In genomic region chr10:39629746-39630552, GRCm38 (mm10) we compare ENCODE assay signal across 9 mouse cellular contexts. TPM values are rescaled to one million over a fixed set of nuclear protein-coding genes. Genes with fewer than 3 reads are reported as not detected.
DNase-seq lines count a peak whose midpoint lies in the region; ATAC-seq and TF ChIP-seq lines count a peak whose summit lies in the region.
"Had no signal": no experiment of that assay in that cellular context is flagged by ENCODE, and none has a peak within 500 bp of the region (broad histone marks: within the 10 kb centered on the region; RNA-seq: fewer than 3 reads in every experiment).

No protein-coding gene starts in this region.

- peaks cover 52% of the 10 kb centered on the region for H3K4me1 ChIP-seq in embryonic facial prominence, embryonic 13.5 days
- peaks cover 37% of the 10 kb centered on the region for H3K4me1 ChIP-seq in midbrain, embryonic 16.5 days (ENCODE audit: control insufficient read depth, insufficient read depth, low read length)
- H3K4me1 ChIP-seq in thymus, adult 2 months (replicated peaks; ENCODE audit: control insufficient read depth, insufficient read depth, low read length): peaks cover 14% of the 10 kb centered on the region

- intact Hi-C loops in heart, postnatal 14 days (cut with DNase I): no loop called here

- DNase-seq in adrenal gland, adult (ENCODE audit: inconsistent age in 2 of 2, low spot score in 1 of 2): peak; percentile 30 to 64
- no peak for DNase-seq in adrenal gland, postnatal 4 days (ENCODE audit: low spot score in 2 of 2)
- DNase-seq in heart, postnatal 14 days: peak; percentile 57 to 62
- peak; percentile 78 for DNase-seq in left cerebral cortex, adult 11 months (ENCODE audit: low spot score)
- DNase-seq in thymus, adult 2 months: no peak

- H3K36me3 ChIP-seq in embryonic facial prominence, embryonic 13.5 days: peaks cover 13% of the 10 kb centered on the region
- H3K36me3 ChIP-seq in midbrain, embryonic 16.5 days (ENCODE audit: control insufficient read depth, insufficient read depth, low read length): 0 out of 2 replicates have a peak, but pooled peaks cover 4% of the 10 kb centered on the region
- peaks cover 8% of the 10 kb centered on the region for H3K36me3 ChIP-seq in thymus, adult 2 months (ENCODE audit: control insufficient read depth, insufficient read depth, low read length)

- H3K27me3 ChIP-seq in embryonic facial prominence, embryonic 13.5 days: no peaks in the 10 kb centered on the region
- no peaks in the 10 kb centered on the region for H3K27me3 ChIP-seq in midbrain, embryonic 16.5 days (ENCODE audit: control insufficient read depth, insufficient read depth, low read depth, low read length)
- H3K27me3 ChIP-seq in thymus, adult 2 months (ENCODE audit: control insufficient read depth, insufficient read depth, low read length): no peaks in the 10 kb centered on the region

- WGBS in embryonic facial prominence, embryonic 13.5 days: 40% methylated on average over 18 of the region's 18 CpGs
- WGBS in midbrain, embryonic 16.5 days: 47% methylated on average over 18 of the region's 18 CpGs
- WGBS in thymus, adult 2 months: 92% methylated on average over 18 of the region's 18 CpGs

- H3K9ac ChIP-seq in embryonic facial prominence, embryonic 13.5 days: no peak overlapping the region
- H3K9ac ChIP-seq in midbrain, embryonic 16.5 days (ENCODE audit: low read depth, low read length): no peak overlapping the region

- peak overlapping the region; percentile 65 for H3K27ac ChIP-seq in embryonic facial prominence, embryonic 13.5 days
- H3K27ac ChIP-seq in midbrain, embryonic 16.5 days (ENCODE audit: low read length): peak overlapping the region; percentile 75
- H3K27ac ChIP-seq in thymus, adult 2 months (ENCODE audit: control insufficient read depth, insufficient read depth, low read length): no peak overlapping the region
- H3K27ac ChIP-seq: macrophage had no signal

- ATAC-seq in embryonic facial prominence, embryonic 13.5 days (ENCODE audit: insufficient number of reproducible peaks, insufficient read depth, low FRiP score, low TSS enrichment, low read depth): no peak
- ATAC-seq in midbrain, embryonic 16.5 days: peak; percentile 34; the same call in 1 of the 2 replicates
- no peak for ATAC-seq in erythroid progenitor cell, adult 5-6 weeks (replicated peaks; ENCODE audit: low FRiP score, poor library complexity, severe bottlenecking)

- H3K9me3 ChIP-seq in embryonic facial prominence, embryonic 13.5 days: no peaks in the 10 kb centered on the region
- no peaks in the 10 kb centered on the region for H3K9me3 ChIP-seq in midbrain, embryonic 16.5 days (replicated peaks; ENCODE audit: control insufficient read depth, low read length, poor library complexity, severe bottlenecking)

- no peak overlapping the region for H3K4me3 ChIP-seq in embryonic facial prominence, embryonic 13.5 days
- H3K4me3 ChIP-seq in midbrain, embryonic 16.5 days (ENCODE audit: low read depth, low read length): no peak overlapping the region
- no peak overlapping the region for H3K4me3 ChIP-seq in thymus, adult 2 months (ENCODE audit: control insufficient read depth, insufficient read depth, low read length)

- TF ChIP-seq CTCF in thymus, adult 2 months (IDR thresholded peaks at IDR 0.05; ENCODE audit: borderline replicate concordance, control insufficient read depth, extremely low read depth, insufficient read depth, low read length, poor library complexity): no peak

- no peak for TF ChIP-seq POLR2A in thymus, adult 2 months (IDR thresholded peaks at IDR 0.05; ENCODE audit: control insufficient read depth, extremely low read depth, insufficient read depth, low read length, poor library complexity)

- peak overlapping the region; percentile 26 for H3K4me2 ChIP-seq in embryonic facial prominence, embryonic 13.5 days
- no peak overlapping the region for H3K4me2 ChIP-seq in midbrain, embryonic 16.5 days (ENCODE audit: low read length)

RNA-seq across cellular contexts. Expression of gene Traf3ip2, which starts 17.2 kb away (rescaled TPM):
- 10 to 100 TPM; 24.0 to 24.8 TPM for total RNA-seq in adrenal gland, postnatal 4 days (2021)
- 15.8 and 18.1 TPM in 2 replicates for polyA plus RNA-seq in embryonic facial prominence, embryonic 13.5 days (2015; fragmentation: Nextera tagmentation; extraction: Ambion mirVana)
- 1 to 10 TPM; 5.3 to 6.8 TPM for total RNA-seq in heart, postnatal 14 days (2021)
- polyA plus RNA-seq in midbrain, embryonic 16.5 days (2015; fragmentation: Nextera tagmentation; extraction: Ambion mirVana): 5.2 and 6.7 TPM in 2 replicates
- 20.4 and 21.3 TPM in 2 replicates for polyA plus RNA-seq in thymus, adult 2 months (2012; rRNA removed)
- total RNA-seq in erythroid progenitor cell, adult 5-6 weeks (2015; ENCODE audit: low replicate concordance): 2.9 and 3.6 TPM in 2 replicates
- total RNA-seq in erythroid progenitor cell, adult 5-6 weeks (2017; ENCODE audit: low replicate concordance): 0.77 TPM in 1 of 2 replicates, not detected in the other

Comparison
In these comparisons a context has a peak if more than half of its experiments do, and no peak if none do; other contexts are left out.
1. DNase-seq: peak in adrenal gland, adult (2 of 2), heart, postnatal 14 days (2 of 2) and left cerebral cortex, adult 11 months (single experiment); none in adrenal gland, postnatal 4 days (0 of 2) and thymus, adult 2 months (single experiment).